Mouse (Mus musculus) MEL (cell line): ENCODE results near the gene Ndufb7. TPM values are rescaled to one million over a fixed set of nuclear protein-coding genes. Genes with fewer than 3 reads are reported as not detected.
"Not testable (repeated sequence)": the region's sequence is repeated elsewhere in the genome, so short reads cannot be mapped to it uniquely, and the experiment has no call there.

ENCODE experiments used
- DNase-seq: peaks from one replicate; pipeline ENCODE4 v3.0.0; 2011; ENCODE audit warnings: low read depth, low spot score
- H3K27ac ChIP-seq: 2 replicates; pipeline ENCODE4 v1.5.1; 2012; ENCODE audit warnings: low read depth, mild to moderate bottlenecking, control low read depth, low read length, moderate library complexity; ENCODE audit not compliant: control insufficient read depth
- H3K27me3 ChIP-seq, 2 experiments: fragments of 150-350 bp in 1 of 2; sonication (generic) in 1 of 2; 2 replicates each; pipeline ENCODE4 v1.6.1; 2012; ENCODE audit warnings: low read length in 2 of 2, mild to moderate bottlenecking in 2 of 2, improper control_type of control experiment in 1 of 2, moderate library complexity in 1 of 2; ENCODE audit not compliant: insufficient read depth in 2 of 2, control insufficient read depth in 1 of 2
- H3K36me3 ChIP-seq, 2 experiments: 2 replicates each; pipeline ENCODE4 v1.6.1; 2012 to 2014; ENCODE audit warnings: low read length in 2 of 2, improper control_type of control experiment in 1 of 2, inconsistent platforms in 1 of 2, mild to moderate bottlenecking in 1 of 2; ENCODE audit not compliant: insufficient read depth in 2 of 2, control insufficient read depth in 1 of 2
- H3K4me1 ChIP-seq, 2 experiments: fragments of 150-350 bp in 1 of 2; sonication (generic) in 1 of 2; 2 replicates each; pipeline ENCODE4 v1.6.1; 2012; ENCODE audit warnings: low read length in 2 of 2, improper control_type of control experiment in 1 of 2, mild to moderate bottlenecking in 1 of 2; ENCODE audit not compliant: insufficient read depth in 2 of 2, control insufficient read depth in 1 of 2
- H3K4me3 ChIP-seq, 2 experiments: fragments of 150-350 bp in 1 of 2; sonication (generic) in 1 of 2; 2 replicates each; pipeline ENCODE4 v1.5.1; 2012; ENCODE audit warnings: low read depth in 2 of 2, low read length in 2 of 2, mild to moderate bottlenecking in 2 of 2, moderate library complexity in 2 of 2, control low read depth in 1 of 2, improper control_type of control experiment in 1 of 2; ENCODE audit not compliant: control insufficient read depth in 1 of 2, insufficient read depth in 1 of 2
- H3K79me2 ChIP-seq: 2 replicates; pipeline ENCODE4 v1.6.1; 2012; ENCODE audit warnings: mild to moderate bottlenecking, low read length, moderate library complexity; ENCODE audit not compliant: control insufficient read depth, poor library complexity, insufficient read depth
- H3K9ac ChIP-seq: 2 replicates; pipeline ENCODE4 v1.6.1; 2012; ENCODE audit warnings: low read depth, mild to moderate bottlenecking, control low read depth, low read length, moderate library complexity; ENCODE audit not compliant: control insufficient read depth, poor library complexity, severe bottlenecking
- H3K9me3 ChIP-seq: fragments of 150-350 bp; sonication (generic); replicated peaks from 2 replicates; pipeline ENCODE4 v1.6.1; 2012; ENCODE audit warnings: mild to moderate bottlenecking, low read length, improper control_type of control experiment, moderate library complexity; ENCODE audit not compliant: insufficient read depth
- CHD1 ChIP-seq: IDR thresholded peaks from 2 replicates; pipeline ENCODE4 v1.6.1; 2012; ENCODE audit warnings: low read depth, mild to moderate bottlenecking, inconsistent platforms, low read length, improper control_type of control experiment
- CHD2 ChIP-seq: IDR thresholded peaks from 2 replicates; pipeline ENCODE4 v1.6.1; 2011; ENCODE audit warnings: low read length, improper control_type of control experiment
- CTCF ChIP-seq, 3 experiments: IDR thresholded peaks in 2 of 3; conservative IDR thresholded peaks in 1 of 3; 2 replicates each; pipeline ENCODE4 v1.5.1; 2011 to 2012; ENCODE audit warnings: low read length in 3 of 3, low read depth in 2 of 3, mild to moderate bottlenecking in 2 of 3, improper control_type of control experiment in 1 of 3, inconsistent platforms in 1 of 3, mixed read lengths in 1 of 3, moderate library complexity in 1 of 3; ENCODE audit not compliant: control insufficient read depth in 1 of 3, insufficient read depth in 1 of 3, poor library complexity in 1 of 3, severe bottlenecking in 1 of 3
- ETS1 ChIP-seq: IDR thresholded peaks from 2 replicates; pipeline ENCODE4 v1.6.1; 2012; ENCODE audit warnings: low read depth, mild to moderate bottlenecking, inconsistent platforms, low read length, improper control_type of control experiment, moderate library complexity
- GABPA ChIP-seq: IDR thresholded peaks from 2 replicates; pipeline ENCODE4 v1.6.1; 2012; ENCODE audit warnings: low read depth, mild to moderate bottlenecking, inconsistent platforms, low read length, improper control_type of control experiment, moderate library complexity
- GATA1 ChIP-seq: IDR thresholded peaks from 2 replicates; pipeline ENCODE4 v1.6.1; 2011; ENCODE audit warnings: low read depth, low read length, improper control_type of control experiment
- HCFC1 ChIP-seq: IDR thresholded peaks from 2 replicates; pipeline ENCODE4 v1.6.1; 2012; ENCODE audit warnings: low read depth, mild to moderate bottlenecking, inconsistent platforms, low read length, improper control_type of control experiment, moderate library complexity
- KAT2A ChIP-seq: conservative IDR thresholded peaks from 2 replicates; pipeline ENCODE4 v1.6.1; 2012; ENCODE audit warnings: low read depth, low read length, improper control_type of control experiment, inconsistent platforms
- MAFK ChIP-seq: IDR thresholded peaks from 2 replicates; pipeline ENCODE4 v1.6.1; 2011; ENCODE audit warnings: low read depth, mild to moderate bottlenecking, low read length, improper control_type of control experiment, borderline replicate concordance
- MAX ChIP-seq: IDR thresholded peaks from 2 replicates; pipeline ENCODE4 v1.6.1; 2011; ENCODE audit warnings: low read length, improper control_type of control experiment
- MAZ ChIP-seq: IDR thresholded peaks from 2 replicates; pipeline ENCODE4 v1.6.1; 2012; ENCODE audit warnings: low read depth, mild to moderate bottlenecking, inconsistent platforms, low read length, improper control_type of control experiment
- MXI1 ChIP-seq: IDR thresholded peaks from 2 replicates; pipeline ENCODE4 v1.6.1; 2011; ENCODE audit warnings: mild to moderate bottlenecking, low read depth, low read length, improper control_type of control experiment
- MYB ChIP-seq: IDR thresholded peaks from 2 replicates; pipeline ENCODE4 v1.6.1; 2011; ENCODE audit warnings: mild to moderate bottlenecking, low read depth, low read length, improper control_type of control experiment
- MYC ChIP-seq: IDR thresholded peaks from 2 replicates; pipeline ENCODE4 v1.6.1; 2011; ENCODE audit warnings: low read depth, mild to moderate bottlenecking, low read length, improper control_type of control experiment, moderate library complexity
- NELFE ChIP-seq: IDR thresholded peaks from 2 replicates; pipeline ENCODE4 v1.6.1; 2011; ENCODE audit warnings: low read depth, low read length, improper control_type of control experiment
- NRF1 ChIP-seq: IDR thresholded peaks from 2 replicates; pipeline ENCODE4 v1.6.1; 2014; ENCODE audit warnings: low read depth, mild to moderate bottlenecking, inconsistent platforms, low read length, improper control_type of control experiment, moderate library complexity; ENCODE audit not compliant: poor library complexity, insufficient read depth, severe bottlenecking
- POLR2A ChIP-seq, 2 experiments: IDR thresholded peaks; 2 replicates each; pipeline ENCODE4 v1.6.1; 2011 to 2012; ENCODE audit warnings: low read length in 2 of 2, mild to moderate bottlenecking in 2 of 2, control low read depth in 1 of 2, improper control_type of control experiment in 1 of 2, low read depth in 1 of 2, moderate library complexity in 1 of 2; ENCODE audit not compliant: control insufficient read depth in 1 of 2, insufficient read depth in 1 of 2, poor library complexity in 1 of 2
- POLR2AphosphoS2 ChIP-seq: IDR thresholded peaks from 2 replicates; pipeline ENCODE4 v1.6.1; 2011; ENCODE audit warnings: low read length, improper control_type of control experiment
- SIN3A ChIP-seq: IDR thresholded peaks from 2 replicates; pipeline ENCODE4 v1.6.1; 2012; ENCODE audit warnings: low read length, improper control_type of control experiment, inconsistent platforms
- SMC3 ChIP-seq: IDR thresholded peaks from 2 replicates; pipeline ENCODE4 v1.6.1; 2011; ENCODE audit warnings: low read depth, low read length, improper control_type of control experiment
- TAL1 ChIP-seq: IDR thresholded peaks from 2 replicates; pipeline ENCODE4 v1.6.1; 2012; ENCODE audit warnings: mild to moderate bottlenecking, inconsistent platforms, low read length, moderate library complexity, mixed read lengths
- UBTF ChIP-seq: IDR thresholded peaks from 2 replicates; pipeline ENCODE4 v1.6.1; 2012; ENCODE audit warnings: low read depth, mild to moderate bottlenecking, inconsistent platforms, low read length, improper control_type of control experiment, moderate library complexity, borderline replicate concordance; ENCODE audit not compliant: insufficient read depth
- USF2 ChIP-seq, 2 experiments: IDR thresholded peaks; 2 replicates each; pipeline ENCODE4 v1.6.1; 2011 to 2012; ENCODE audit warnings: improper control_type of control experiment in 2 of 2, low read length in 2 of 2, borderline replicate concordance in 1 of 2, inconsistent platforms in 1 of 2, low read depth in 1 of 2, mild to moderate bottlenecking in 1 of 2; ENCODE audit not compliant: insufficient read depth in 1 of 2
- ZC3H11A ChIP-seq: IDR thresholded peaks from 2 replicates; pipeline ENCODE4 v1.6.1; 2012; ENCODE audit warnings: low read depth, mild to moderate bottlenecking, inconsistent platforms, low read length, improper control_type of control experiment
- ZKSCAN1 ChIP-seq: IDR thresholded peaks from 2 replicates; pipeline ENCODE4 v1.6.1; 2012; ENCODE audit warnings: low read depth, mild to moderate bottlenecking, inconsistent platforms, low read length, improper control_type of control experiment, moderate library complexity
- ZMIZ1 ChIP-seq: IDR thresholded peaks from 2 replicates; pipeline ENCODE4 v1.6.1; 2012; ENCODE audit warnings: low read depth, mild to moderate bottlenecking, inconsistent platforms, low read length, improper control_type of control experiment, moderate library complexity
- polyA plus RNA-seq, 2 experiments: library from polyadenylated mRNA; stranded (reverse) in 1 of 2; unstranded in 1 of 2; fragments of >175 nt in 1 of 2; fragments of >200 nt in 1 of 2; gene quantifications; 2 replicates each; pipeline versions ENCODE4 v1.2.1 to v1.2.4; 2012; ENCODE audit warnings: low replicate concordance in 2 of 2, low read depth in 1 of 2; ENCODE audit not compliant: insufficient read length in 2 of 2, insufficient read depth in 1 of 2, missing spikeins in 1 of 2
- total RNA-seq: library from RNA; depleted of rRNA; stranded (reverse); fragments of 300-350 nt; gene quantifications from 2 replicates; pipeline ENCODE4 v1.2.3, GENCODE M21; 2012

Ndufb7 gene
- total and polyA plus RNA-seq, 3 experiments, result 194 to 311 TPM; not detected in 1

DNA sequence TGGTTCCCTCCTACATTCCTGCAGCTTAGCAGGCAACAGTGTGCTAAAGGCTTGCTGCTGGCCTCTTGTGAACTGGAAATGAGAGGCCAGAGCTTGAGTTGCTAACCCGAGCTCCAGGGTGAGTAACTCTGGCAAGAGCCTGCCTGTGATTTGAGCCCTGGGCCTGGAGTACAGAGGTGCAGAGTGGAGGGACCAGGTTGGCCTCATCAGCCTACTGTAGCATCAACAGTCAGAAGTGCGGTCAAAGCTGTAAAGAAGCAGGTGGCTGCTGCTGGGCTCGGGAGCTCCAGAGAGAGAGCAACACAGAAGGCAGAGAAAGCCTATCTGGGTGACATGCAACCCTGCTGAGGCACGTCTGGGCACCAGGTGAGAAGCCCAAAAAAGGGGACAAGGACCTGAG is 2.7 kb downstream of the Ndufb7 start:
- Histone ChIP-seq H3K4me1 (peaks cover 0 to 4% of the 10 kb centered on the region in 2 experiments; a peak in 1 of 4 replicates), H3K27ac (no peak overlapping the region), H3K36me3 (peaks cover 0 to 1% of the 10 kb centered on the region in 2 experiments; a peak in 1 of 4 replicates), H3K4me3 (no peak overlapping the region), H3K9me3 (no peaks in the 10 kb centered on the region), H3K27me3 (no peaks in the 10 kb centered on the region), H3K79me2 (peaks cover 13% of the 10 kb centered on the region), H3K9ac (no peak overlapping the region)
- TF ChIP-seq MXI1 (no peak), MYB (no peak), UBTF (no peak), KAT2A (no peak), NRF1 (no peak), MAFK (no peak), HCFC1 (no peak), ETS1 (no peak), MYC (no peak), GABPA (no peak), SMC3 (no peak), CTCF (IDR thresholded peaks at IDR 0.05 in 2 of 3, conservative IDR thresholded peaks at IDR 0.05 in 1 of 3; ENCODE audit: control insufficient read depth in 1 of 3, insufficient read depth in 1 of 3, low read depth in 2 of 3, low read length in 3 of 3, poor library complexity in 1 of 3, severe bottlenecking in 1 of 3) (no peak), GATA1 (no peak), POLR2A (IDR thresholded peaks at IDR 0.05; ENCODE audit: control insufficient read depth in 1 of 2, insufficient read depth in 1 of 2, low read depth in 1 of 2, low read length in 2 of 2, poor library complexity in 1 of 2) (no peak), CHD2 (no peak), ZC3H11A (no peak)
- no peak for DNase-seq

DNA sequence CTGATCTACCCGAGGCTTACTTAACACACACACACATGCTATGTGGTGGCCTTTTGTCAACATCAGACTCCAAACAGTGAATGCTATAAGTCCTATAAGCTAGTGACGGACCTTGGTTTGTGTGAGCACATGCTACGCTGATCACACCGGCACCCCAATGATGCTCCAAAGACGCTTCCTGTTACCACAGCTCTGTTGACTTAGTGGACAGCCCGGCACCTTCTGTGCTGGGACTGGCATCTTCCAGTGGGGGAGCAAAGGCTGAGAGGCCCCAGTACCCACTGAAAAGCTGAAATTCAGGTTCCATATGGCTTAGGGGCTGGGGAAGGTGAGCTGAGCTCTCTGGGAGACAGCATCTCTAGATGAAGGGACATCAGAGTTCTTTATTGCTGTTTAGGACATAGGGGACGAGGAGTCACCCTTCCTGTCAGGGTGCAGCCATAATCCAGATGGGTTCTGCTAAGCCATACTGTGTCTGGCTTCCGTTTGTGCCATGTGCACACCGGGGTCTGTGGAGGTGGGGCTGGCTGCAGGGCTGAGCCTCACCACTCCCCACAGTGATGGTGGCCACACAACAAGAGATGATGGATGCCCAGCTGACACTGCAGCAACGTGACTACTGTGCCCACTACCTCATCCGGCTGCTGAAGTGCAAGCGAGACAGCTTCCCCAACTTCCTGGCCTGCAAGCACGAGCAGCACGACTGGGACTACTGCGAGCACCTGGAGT is 4.0 kb downstream of the Ndufb7 start:
- Histone ChIP-seq H3K27ac (no peak overlapping the region), H3K4me3 (no peak overlapping the region), H3K4me1 (peaks cover 0 to 4% of the 10 kb centered on the region in 2 experiments; a peak in 1 of 4 replicates), H3K27me3 (no peaks in the 10 kb centered on the region), H3K9ac (no peak overlapping the region), H3K9me3 (no peaks in the 10 kb centered on the region), H3K79me2 (peaks cover 13% of the 10 kb centered on the region), H3K36me3 (peaks cover 0 to 1% of the 10 kb centered on the region in 2 experiments; a peak in 1 of 4 replicates)
- no peak for DNase-seq
- TF ChIP-seq MAZ (no peak), POLR2AphosphoS2 (no peak), NELFE (no peak), HCFC1 (no peak), CHD1 (no peak), ZKSCAN1 (no peak), MXI1 (no peak), ZMIZ1 (no peak), MAX (no peak), USF2 (IDR thresholded peaks at IDR 0.05; ENCODE audit: borderline replicate concordance in 1 of 2, insufficient read depth in 1 of 2, low read depth in 1 of 2, low read length in 2 of 2) (no peak), GATA1 (no peak), SIN3A (no peak), TAL1 (no peak), POLR2A (IDR thresholded peaks at IDR 0.05; ENCODE audit: control insufficient read depth in 1 of 2, insufficient read depth in 1 of 2, low read depth in 1 of 2, low read length in 2 of 2, poor library complexity in 1 of 2) (no peak), CTCF (IDR thresholded peaks at IDR 0.05 in 2 of 3, conservative IDR thresholded peaks at IDR 0.05 in 1 of 3; ENCODE audit: control insufficient read depth in 1 of 3, insufficient read depth in 1 of 3, low read depth in 2 of 3, low read length in 3 of 3, poor library complexity in 1 of 3, severe bottlenecking in 1 of 3) (no peak)

GRCm38 (mm10) chr8:83571001-83571340 is 4.5 kb downstream of the Ndufb7 start:
- peaks cover 13% of the 10 kb centered on the region for H3K79me2 ChIP-seq
- not testable (repeated sequence) for H3K9me3 ChIP-seq, DNase-seq, H3K36me3 ChIP-seq, H3K9ac ChIP-seq, H3K27me3 ChIP-seq, H3K4me3 ChIP-seq, H3K4me1 ChIP-seq, H3K27ac ChIP-seq
